Mouse (Mus musculus) CH12.LX (cell line): ENCODE data around the gene Upp2. TPM values are rescaled to one million over a fixed set of nuclear protein-coding genes. Genes with fewer than 3 reads are reported as not detected.

ENCODE experiments used
- DNase-seq: peaks from one replicate; pipeline ENCODE4 v3.0.0-alpha.2; 2013; ENCODE audit errors: extremely low read depth
- H3K27ac ChIP-seq: 2 replicates; pipeline ENCODE4 v1.5.1; 2012; ENCODE audit warnings: low read depth, mild to moderate bottlenecking, control low read depth, moderate library complexity; ENCODE audit not compliant: insufficient read depth
- H3K27me3 ChIP-seq: replicated peaks from 2 replicates; pipeline ENCODE3; 2012; ENCODE audit warnings: inconsistent platforms
- H3K36me3 ChIP-seq, 2 experiments: replicated peaks in 1 of 2; 2 replicates each; pipeline versions ENCODE3 to v1.6.1; 2012; ENCODE audit warnings: inconsistent platforms in 1 of 2, low read length in 1 of 2, mild to moderate bottlenecking in 1 of 2, mixed read lengths in 1 of 2, moderate library complexity in 1 of 2; ENCODE audit not compliant: control insufficient read depth in 1 of 2, insufficient read depth in 1 of 2
- H3K4me1 ChIP-seq, 2 experiments: 2 replicates each; pipeline ENCODE4 v1.6.1; 2012; ENCODE audit warnings: inconsistent platforms in 1 of 2, moderate library complexity in 1 of 2; ENCODE audit not compliant: insufficient read depth in 2 of 2, control insufficient read depth in 1 of 2
- H3K4me2 ChIP-seq: 2 replicates; pipeline ENCODE4 v1.6.1; 2012; ENCODE audit warnings: low read depth, mild to moderate bottlenecking, control low read depth; ENCODE audit not compliant: poor library complexity, insufficient read depth, severe bottlenecking
- H3K4me3 ChIP-seq, 3 experiments: fragments of 150-350 bp in 1 of 3; sonication (generic) in 1 of 3; replicated peaks in 1 of 3; 2 replicates each; pipeline versions ENCODE3 to v1.5.1; 2011 to 2012; ENCODE audit warnings: low read depth in 2 of 3, low read length in 2 of 3, mild to moderate bottlenecking in 2 of 3, moderate library complexity in 2 of 3, control low read depth in 1 of 3, improper control_type of control experiment in 1 of 3, inconsistent platforms in 1 of 3, mixed read lengths in 1 of 3; ENCODE audit not compliant: poor library complexity in 1 of 3
- H3K79me2 ChIP-seq: replicated peaks from 2 replicates; pipeline ENCODE4 v1.6.1; 2012; ENCODE audit warnings: mild to moderate bottlenecking, moderate library complexity; ENCODE audit not compliant: control insufficient read depth, poor library complexity, insufficient read depth, severe bottlenecking; ENCODE audit errors: extremely low read depth
- H3K9ac ChIP-seq: 2 replicates; pipeline ENCODE4 v1.6.1; 2012; ENCODE audit warnings: low read depth, mild to moderate bottlenecking, control low read depth, moderate library complexity; ENCODE audit not compliant: insufficient read depth
- H3K9me3 ChIP-seq: replicated peaks from 2 replicates; pipeline ENCODE3; 2012; ENCODE audit warnings: low read length, inconsistent platforms, mixed read lengths
- BHLHE40 ChIP-seq: IDR thresholded peaks from 2 replicates; pipeline ENCODE4 v1.6.1; 2011; ENCODE audit warnings: mild to moderate bottlenecking, low read depth, low read length, improper control_type of control experiment
- CTCF ChIP-seq, 2 experiments: IDR thresholded peaks in 1 of 2; conservative IDR thresholded peaks in 1 of 2; 2 replicates each; pipeline ENCODE4 v1.5.1; 2011 to 2012; ENCODE audit warnings: low read depth in 2 of 2, low read length in 2 of 2, improper control_type of control experiment in 1 of 2, inconsistent platforms in 1 of 2, mild to moderate bottlenecking in 1 of 2, moderate library complexity in 1 of 2
- EP300 ChIP-seq: IDR thresholded peaks from 2 replicates; pipeline ENCODE4 v1.6.1; 2011; ENCODE audit warnings: low read length, improper control_type of control experiment
- ETS1 ChIP-seq: conservative IDR thresholded peaks from 2 replicates; pipeline ENCODE4 v1.6.1; 2012; ENCODE audit warnings: low read depth, mild to moderate bottlenecking, inconsistent platforms, low read length, improper control_type of control experiment, moderate library complexity
- GABPA ChIP-seq: IDR thresholded peaks from 2 replicates; pipeline ENCODE4 v1.6.1; 2012; ENCODE audit warnings: low read depth, low read length, improper control_type of control experiment, inconsistent platforms; ENCODE audit not compliant: insufficient replicate concordance
- JUN ChIP-seq: IDR thresholded peaks from 2 replicates; pipeline ENCODE4 v1.6.1; 2011; ENCODE audit warnings: low read depth, mild to moderate bottlenecking, low read length, improper control_type of control experiment, moderate library complexity; ENCODE audit not compliant: insufficient read depth
- KAT2A ChIP-seq: IDR thresholded peaks from 2 replicates; pipeline ENCODE4 v1.6.1; 2012; ENCODE audit warnings: low read length, improper control_type of control experiment, inconsistent platforms; ENCODE audit not compliant: insufficient replicate concordance
- MAZ ChIP-seq: IDR thresholded peaks from 2 replicates; pipeline ENCODE4 v1.6.1; 2012; ENCODE audit warnings: low read depth, mild to moderate bottlenecking, inconsistent platforms, low read length, improper control_type of control experiment, moderate library complexity
- MXI1 ChIP-seq: IDR thresholded peaks from 2 replicates; pipeline ENCODE4 v1.6.1; 2011; ENCODE audit warnings: mild to moderate bottlenecking, low read depth, low read length, improper control_type of control experiment
- MYC ChIP-seq: IDR thresholded peaks from 2 replicates; pipeline ENCODE4 v1.6.1; 2011; ENCODE audit warnings: low read depth, mild to moderate bottlenecking, improper control_type of control experiment, low read length
- NRF1 ChIP-seq: IDR thresholded peaks from 2 replicates; pipeline ENCODE4 v1.6.1; 2014; ENCODE audit warnings: low read depth, mild to moderate bottlenecking, inconsistent platforms, low read length, improper control_type of control experiment, moderate library complexity
- PAX5 ChIP-seq: IDR thresholded peaks from 2 replicates; pipeline ENCODE4 v1.6.1; 2012; ENCODE audit warnings: low read length, inconsistent platforms, mixed read lengths
- RAD21 ChIP-seq: IDR thresholded peaks from 2 replicates; pipeline ENCODE4 v1.6.1; 2011; ENCODE audit warnings: low read depth, mild to moderate bottlenecking, low read length, improper control_type of control experiment, moderate library complexity
- RCOR1 ChIP-seq: conservative IDR thresholded peaks from 2 replicates; pipeline ENCODE4 v1.6.1; 2012; ENCODE audit warnings: low read depth, mild to moderate bottlenecking, inconsistent platforms, low read length, improper control_type of control experiment
- SMC3 ChIP-seq: IDR thresholded peaks from 2 replicates; pipeline ENCODE4 v1.6.1; 2011; ENCODE audit warnings: low read depth, low read length, improper control_type of control experiment
- USF1 ChIP-seq: IDR thresholded peaks from 2 replicates; pipeline ENCODE4 v1.6.1; 2014; ENCODE audit warnings: low read depth, mild to moderate bottlenecking, inconsistent platforms, low read length, improper control_type of control experiment
- ZMIZ1 ChIP-seq: IDR thresholded peaks from 2 replicates; pipeline ENCODE4 v1.6.1; 2012; ENCODE audit warnings: low read depth, mild to moderate bottlenecking, inconsistent platforms, low read length, improper control_type of control experiment
- ZNF384 ChIP-seq: IDR thresholded peaks from 2 replicates; pipeline ENCODE4 v1.6.1; 2012; ENCODE audit warnings: low read depth, low read length, improper control_type of control experiment, inconsistent platforms
- dilution Hi-C: fragments of 300-500 bp; cut with MboI; formaldehyde crosslinking; loops from 2 replicates; pipeline ENCODE4 v1.14.3; 2020; ENCODE audit warnings: low sequenced_read_pairs; ENCODE audit not compliant: extremely low pct_unique_long_range_greater_than_20kb, extremely low pct_ligation_motif_present
- in situ Hi-C: fragments of 300-500 bp; cut with MboI; formaldehyde crosslinking; loops from 3 replicates; pipeline ENCODE4 v1.14.3; 2019; ENCODE audit warnings: low sequenced_read_pairs, low pct_ligation_motif_present, low pct_unique_long_range_greater_than_20kb, mixed read lengths
- polyA plus RNA-seq: library from polyadenylated mRNA; unstranded; fragments of >175 nt; gene quantifications from 2 replicates; pipeline ENCODE4 v1.2.1, GENCODE M21; 2012; ENCODE audit warnings: low read depth; ENCODE audit not compliant: insufficient read length
- total RNA-seq, 2 experiments: library from RNA; depleted of rRNA; stranded (reverse); fragments of 300-350 nt in 1 of 2; fragments of >200 nt in 1 of 2; gene quantifications; 2 replicates each; pipeline ENCODE4 v1.2.3; 2012 to 2014

The Upp2 gene
- total and polyA plus RNA-seq, 3 experiments, result not detected

DNA sequence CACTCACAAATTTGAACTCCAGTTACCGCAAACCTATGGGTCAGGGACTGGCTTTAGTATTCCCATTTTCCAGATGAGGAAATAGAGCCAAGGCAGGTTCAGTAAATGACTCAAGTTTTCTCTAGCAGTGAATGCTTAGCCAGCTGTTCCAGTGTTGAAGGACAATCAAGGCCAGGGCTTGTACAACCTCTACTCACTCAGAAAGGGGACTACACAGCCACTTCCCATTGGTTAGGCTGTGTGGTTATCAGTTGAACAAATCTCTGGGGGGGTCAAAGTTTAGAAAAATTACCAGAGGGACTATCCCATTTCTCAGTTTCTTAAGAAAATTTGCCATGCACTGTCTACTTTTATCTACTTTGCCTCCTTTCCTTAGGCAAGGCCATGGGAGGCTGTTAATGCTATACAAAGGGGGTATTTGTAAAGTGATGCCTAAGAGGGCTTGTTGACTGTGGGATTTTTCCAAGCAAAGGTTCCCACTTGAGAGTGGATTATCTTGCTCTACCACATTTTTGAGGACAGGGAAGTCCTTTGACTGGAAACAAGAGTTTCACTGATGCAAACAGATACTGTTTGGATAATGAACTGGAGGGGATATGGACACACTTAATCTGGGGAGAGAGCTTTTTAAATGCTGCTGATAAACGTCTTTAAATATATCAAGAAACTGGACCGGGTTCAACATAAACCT is 262.0 kb downstream of the Upp2 start:
- in situ Hi-C loops, result no loop called here

DNA sequence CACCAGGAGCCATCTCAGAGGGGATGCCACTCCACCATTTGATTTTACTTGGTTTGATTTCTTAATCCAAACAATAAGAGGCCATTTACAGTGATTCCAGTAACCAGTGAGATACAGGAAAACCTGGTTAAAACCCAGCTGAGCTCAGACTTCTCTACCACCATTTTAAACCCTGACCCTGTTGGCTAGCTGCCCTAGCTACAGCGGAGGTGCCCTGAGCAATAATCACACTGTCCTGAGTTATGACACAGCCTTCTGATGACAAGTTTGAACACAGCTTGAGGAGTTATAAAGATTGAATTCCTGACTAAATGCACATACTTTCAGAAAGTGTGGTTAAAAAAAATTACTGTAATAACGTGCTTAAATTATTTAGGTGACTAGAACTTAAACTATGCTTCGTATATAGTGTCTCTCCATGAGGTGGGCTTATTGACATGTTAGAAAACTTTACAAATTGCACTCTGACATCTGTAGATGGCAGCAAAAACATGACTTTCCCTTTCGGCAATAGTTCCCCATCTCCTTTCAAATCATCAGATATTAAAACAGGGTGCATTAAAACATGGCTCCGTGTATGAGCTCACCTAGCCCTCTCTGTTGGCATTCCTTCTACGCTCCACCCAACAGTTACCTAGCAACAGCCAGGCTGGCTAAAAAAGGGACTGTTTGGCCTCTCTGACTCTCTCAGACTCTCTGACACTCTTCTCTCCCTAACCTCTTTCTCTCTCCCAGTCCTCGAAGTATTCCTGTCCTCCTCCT is 263.1 kb downstream of the Upp2 start:
- Histone ChIP-seq H3K9me3 (peaks cover 68% of the 10 kb centered on the region), H3K9ac (no peak overlapping the region), H3K4me1 (no peaks in the 10 kb centered on the region), H3K27ac (no peak overlapping the region), H3K36me3 (no peaks in the 10 kb centered on the region), H3K4me3 (no peak overlapping the region), H3K79me2 (no peaks in the 10 kb centered on the region), H3K4me2 (no peak overlapping the region), H3K27me3 (no peaks in the 10 kb centered on the region)
- in situ Hi-C loops (no loop called here), dilution Hi-C loops (no loop called here)
- no peak for DNase-seq
- no peak for TF ChIP-seq RAD21
- no peak for TF ChIP-seq ZMIZ1
- no peak for TF ChIP-seq KAT2A
- TF ChIP-seq EP300, result no peak
- TF ChIP-seq ZNF384, result no peak
- TF ChIP-seq MYC, result no peak
- TF ChIP-seq CTCF (conservative IDR thresholded peaks at IDR 0.05 in 1 of 2, IDR thresholded peaks at IDR 0.05 in 1 of 2; ENCODE audit: low read depth in 2 of 2, low read length in 2 of 2), result no peak
- no peak for TF ChIP-seq USF1
- TF ChIP-seq NRF1, result no peak
- TF ChIP-seq JUN, result no peak
- TF ChIP-seq PAX5, result no peak
- no peak for TF ChIP-seq MAZ

More for the DNA sequence above, 262.0 kb downstream of the Upp2 start:
- Histone ChIP-seq H3K9me3 (peaks cover 72% of the 10 kb centered on the region), H3K4me2 (no peak overlapping the region), H3K36me3 (no peaks in the 10 kb centered on the region), H3K27ac (no peak overlapping the region), H3K4me1 (no peaks in the 10 kb centered on the region), H3K4me3 (no peak overlapping the region), H3K79me2 (no peaks in the 10 kb centered on the region), H3K27me3 (no peaks in the 10 kb centered on the region), H3K9ac (no peak overlapping the region)
- TF ChIP-seq RCOR1 (no peak), KAT2A (no peak), GABPA (no peak), BHLHE40 (no peak), ETS1 (no peak), EP300 (no peak), MXI1 (no peak), SMC3 (no peak)
- dilution Hi-C loops, result no loop called here
- no peak for DNase-seq
